Mouse (Mus musculus) A20 (cell line): Measurements from ENCODE around the gene Spef2.
"Not testable (repeated sequence)": the region's sequence is repeated elsewhere in the genome, so short reads cannot be mapped to it uniquely, and the experiment has no call there.

Experiments
- DNase-seq: peaks from one replicate; pipeline ENCODE4 v3.0.0-alpha.2; 2011; ENCODE audit warnings: low read depth, low spot score

Gene Spef2

GRCm38 (mm10) chr15:9677343-9678036 is 71.2 kb downstream of the Spef2 start:
- no peak for DNase-seq

GRCm38 (mm10) chr15:9668575-9668974 is 80.1 kb downstream of the Spef2 start:
- DNase-seq = no peak

GRCm38 (mm10) chr15:9664948-9665347 is 83.7 kb downstream of the Spef2 start:
- not testable (repeated sequence) for DNase-seq

GRCm38 (mm10) chr15:9661215-9661614 is 87.5 kb downstream of the Spef2 start:
- DNase-seq = no peak

GRCm38 (mm10) chr15:9634471-9634870 is 114.2 kb downstream of the Spef2 start:
- DNase-seq = no peak

- no peak for DNase-seq
Measured at GRCm38 (mm10) chr15:9631657-9632056, 117.0 kb downstream of the Spef2 start.

- DNase-seq = no peak
Measured at GRCm38 (mm10) chr15:9629660-9630059, 119.0 kb downstream of the Spef2 start.

GRCm38 (mm10) chr15:9624619-9625018 is 124.0 kb downstream of the Spef2 start:
- no peak for DNase-seq

GRCm38 (mm10) chr15:9608177-9608576 is 140.5 kb downstream of the Spef2 start:
- no peak for DNase-seq

GRCm38 (mm10) chr15:9600088-9600455 is 148.6 kb downstream of the Spef2 start:
- DNase-seq = no peak

GRCm38 (mm10) chr15:9599382-9600087 is 149.1 kb downstream of the Spef2 start:
- no peak for DNase-seq

- peak; percentile 10 for DNase-seq
Measured at GRCm38 (mm10) chr15:9596298-9597060, 152.2 kb downstream of the Spef2 start.

- DNase-seq = no peak
Measured at GRCm38 (mm10) chr15:9589939-9590338, 158.7 kb downstream of the Spef2 start.

- no peak for DNase-seq
Measured at GRCm38 (mm10) chr15:9580470-9581280, 168.0 kb downstream of the Spef2 start.

GRCm38 (mm10) chr15:9577303-9577702 is 171.4 kb downstream of the Spef2 start:
- DNase-seq = no peak

GRCm38 (mm10) chr15:9574796-9575195 is 173.9 kb downstream of the Spef2 start:
- no peak for DNase-seq

- no peak for DNase-seq
Measured at GRCm38 (mm10) chr15:9573361-9573760, 175.3 kb downstream of the Spef2 start.

GRCm38 (mm10) chr15:9572664-9573063 is 176.0 kb downstream of the Spef2 start:
- DNase-seq = no peak

GRCm38 (mm10) chr15:9571896-9572295 is 176.8 kb downstream of the Spef2 start:
- peak; percentile 4 for DNase-seq

GRCm38 (mm10) chr15:9567316-9567715 is 181.4 kb downstream of the Spef2 start:
- no peak for DNase-seq

GRCm38 (mm10) chr15:9565396-9565795 is 183.3 kb downstream of the Spef2 start:
- DNase-seq = no peak

GRCm38 (mm10) chr15:9564156-9564555 is 184.5 kb downstream of the Spef2 start:
- no peak for DNase-seq
